Mouse (Mus musculus): ENCODE measurements around the gene Pet100.

DNA sequence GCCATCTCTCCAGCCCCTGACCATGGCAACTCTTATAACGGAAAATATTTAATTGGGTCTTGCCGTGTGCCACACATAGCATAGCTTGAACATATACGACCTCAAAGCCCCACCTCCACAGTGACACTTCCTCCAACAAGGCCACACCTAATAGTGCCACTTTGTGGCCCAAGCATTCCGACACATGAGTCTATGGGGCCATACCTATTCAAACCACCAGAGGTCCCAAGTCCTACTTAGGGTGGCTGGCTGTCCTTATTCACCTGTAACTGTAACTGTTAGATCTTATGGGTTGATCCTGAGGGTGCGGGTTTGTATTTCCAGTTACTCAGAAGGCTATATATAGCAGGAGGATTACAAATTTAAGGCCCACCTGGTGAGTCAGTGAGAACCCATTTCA lies 6.7 kb downstream of the Pet100 start:
- no peak for TF ChIP-seq POLR2A (IDR thresholded peaks at IDR 0.05; ENCODE audit: control insufficient read depth, low read depth, low read length)
- no peak for TF ChIP-seq CTCF (IDR thresholded peaks at IDR 0.05; ENCODE audit: control insufficient read depth, insufficient read depth, insufficient replicate concordance, low read depth, low read length)

All from testis, adult 2 months (tissue).